Mouse (Mus musculus): ENCODE results near the gene Gp1ba.
A peak's percentile ranks its signal among the peaks of the same experiment; 100 is the strongest.

DNA sequence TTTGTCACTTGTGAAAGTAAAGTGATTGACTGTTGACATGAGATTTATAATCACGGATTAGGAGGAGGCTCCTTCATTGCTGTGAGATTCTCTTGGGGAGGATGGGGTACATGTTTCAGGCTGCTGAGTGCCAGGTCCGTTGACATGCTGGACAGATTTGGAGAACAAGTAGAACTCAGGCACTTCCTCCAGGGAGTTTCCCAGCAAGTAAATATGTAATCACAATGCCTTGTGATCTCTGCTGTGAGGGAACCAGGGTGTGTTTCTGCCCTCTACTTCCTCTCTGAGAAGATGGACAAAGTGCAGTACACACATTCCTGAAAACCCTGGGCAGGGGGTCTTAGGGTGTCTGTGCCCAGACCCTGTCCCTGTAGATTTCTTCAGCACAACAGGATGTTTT is 43.3 kb upstream of the Gp1ba start:
- TF ChIP-seq GABPA (IDR thresholded peaks at IDR 0.05; ENCODE audit: insufficient replicate concordance, low read depth, low read length) (no peak), CTCF (conservative IDR thresholded peaks at IDR 0.05 in 1 of 2, IDR thresholded peaks at IDR 0.05 in 1 of 2; ENCODE audit: low read depth in 2 of 2, low read length in 2 of 2) (no peak), BHLHE40 (IDR thresholded peaks at IDR 0.05; ENCODE audit: low read depth, low read length) (peak; percentile 53), KAT2A (IDR thresholded peaks at IDR 0.05; ENCODE audit: insufficient replicate concordance, low read length) (no peak), E2F4 (IDR thresholded peaks at IDR 0.05; ENCODE audit: insufficient replicate concordance, low read depth, low read length) (no peak), MYC (IDR thresholded peaks at IDR 0.05; ENCODE audit: low read depth, low read length) (peak; percentile 58; the same call in 1 of the 2 replicates), POLR2A (IDR thresholded peaks at IDR 0.05; ENCODE audit: low read depth, low read length) (peak; percentile 22; the same call in 1 of the 2 replicates), EP300 (IDR thresholded peaks at IDR 0.05; ENCODE audit: low read length) (peak; percentile 71), ZC3H11A (IDR thresholded peaks at IDR 0.05; ENCODE audit: low read depth, low read length) (no peak), MAZ (IDR thresholded peaks at IDR 0.05; ENCODE audit: low read depth, low read length) (no peak), NELFE (IDR thresholded peaks at IDR 0.05; ENCODE audit: low read depth, low read length) (0 out of 2 replicates have a peak, but pooled peaks have one; percentile 13)

Measured in CH12.LX (cell line).